Mouse (Mus musculus) kidney, postnatal 14 days (tissue): ENCODE measurements at regions not wholly inside any gene's neighbourhood (a gene's known extent, or its start where the extent isn't known, plus 50 kb on each side); places are given as distances from the start of the nearest gene placed in this dataset.
"Not testable (repeated sequence)": the region's sequence is repeated elsewhere in the genome, so short reads cannot be mapped to it uniquely, and the experiment has no call there.

Experiments
- DNase-seq: peaks from one replicate; pipeline ENCODE4 v3.0.0; 2022; ENCODE audit warnings: mixed read lengths

DNA sequence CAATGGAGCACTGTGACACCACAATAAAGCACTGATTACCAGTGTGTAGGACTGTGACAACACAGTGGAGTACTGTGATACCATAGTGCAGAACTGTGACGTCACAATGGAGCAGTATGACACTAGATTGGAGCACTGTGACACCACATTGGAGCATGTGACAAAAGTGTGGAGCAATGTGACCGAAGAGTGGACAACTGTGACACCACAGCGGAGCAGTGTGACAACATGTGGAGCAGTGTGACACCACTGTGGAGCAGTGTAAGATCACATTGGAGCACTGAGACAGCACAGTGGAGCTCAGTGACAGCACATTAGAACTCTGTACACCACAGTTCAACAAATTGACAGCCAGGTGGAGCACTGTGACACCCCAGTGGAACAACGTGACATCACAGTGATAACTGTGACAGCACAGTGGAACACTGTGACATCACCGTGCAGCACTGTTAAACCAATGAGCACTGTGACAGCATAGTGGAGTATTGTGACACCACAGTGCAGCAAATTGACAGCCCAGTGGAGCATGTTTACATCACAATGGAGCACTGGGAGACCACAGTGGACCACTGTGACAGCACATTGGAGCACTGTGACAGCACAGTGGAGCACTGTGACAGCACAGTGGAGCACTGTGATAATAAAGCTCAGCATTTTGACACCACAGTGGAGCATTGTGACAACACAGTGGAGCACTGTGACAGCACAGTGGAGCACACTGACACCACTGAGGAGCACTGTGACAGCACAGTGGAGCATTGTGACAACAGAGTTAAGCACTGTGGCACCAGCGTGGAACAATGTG, 85.8 kb upstream of the Vmn1r2 start:
- DNase-seq = no peak

DNA sequence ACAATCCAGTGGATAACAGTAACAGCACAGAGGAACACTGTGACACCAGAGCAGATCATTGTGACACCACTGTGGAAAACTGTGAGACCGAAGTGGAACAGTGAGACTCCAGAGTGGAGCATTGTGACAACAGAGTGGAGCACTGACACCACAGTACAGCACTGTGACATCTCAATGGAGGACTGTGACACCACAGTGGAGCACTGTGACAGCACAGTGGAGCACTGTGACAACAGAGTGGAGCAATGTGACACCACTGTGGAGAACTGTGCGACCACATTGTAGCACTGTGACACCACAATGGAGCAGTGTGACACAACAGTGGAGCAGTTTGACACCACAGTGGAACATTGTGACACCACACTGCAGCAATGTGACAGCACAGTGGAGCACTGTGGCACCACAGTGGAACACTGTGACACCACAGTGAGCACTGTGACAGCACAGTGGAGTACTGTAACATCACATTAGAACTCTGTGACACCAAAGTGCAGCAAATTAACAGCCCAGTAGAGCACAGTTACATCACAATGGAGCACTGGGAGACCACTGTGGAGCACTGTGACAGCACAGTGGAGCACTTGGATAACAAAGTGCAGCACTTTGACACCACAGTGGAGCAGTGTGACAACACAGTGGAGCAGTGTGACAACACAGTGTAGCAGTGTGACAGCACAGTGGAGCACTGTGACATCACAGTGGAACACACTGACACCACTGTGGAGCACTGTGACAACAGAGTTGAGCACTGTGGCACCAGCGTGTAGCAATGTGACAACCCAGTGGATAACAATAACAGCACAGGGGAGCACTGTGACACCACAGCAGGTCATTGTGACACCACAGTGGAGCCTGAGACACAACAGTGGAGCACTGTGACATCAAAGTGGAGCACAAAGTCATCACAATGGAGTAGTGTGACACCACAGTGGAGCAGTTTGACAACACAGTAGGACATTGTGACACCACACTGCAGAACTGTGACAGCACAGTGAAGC, 84.9 kb upstream of the Vmn1r2 start:
- DNase-seq = no peak

DNA sequence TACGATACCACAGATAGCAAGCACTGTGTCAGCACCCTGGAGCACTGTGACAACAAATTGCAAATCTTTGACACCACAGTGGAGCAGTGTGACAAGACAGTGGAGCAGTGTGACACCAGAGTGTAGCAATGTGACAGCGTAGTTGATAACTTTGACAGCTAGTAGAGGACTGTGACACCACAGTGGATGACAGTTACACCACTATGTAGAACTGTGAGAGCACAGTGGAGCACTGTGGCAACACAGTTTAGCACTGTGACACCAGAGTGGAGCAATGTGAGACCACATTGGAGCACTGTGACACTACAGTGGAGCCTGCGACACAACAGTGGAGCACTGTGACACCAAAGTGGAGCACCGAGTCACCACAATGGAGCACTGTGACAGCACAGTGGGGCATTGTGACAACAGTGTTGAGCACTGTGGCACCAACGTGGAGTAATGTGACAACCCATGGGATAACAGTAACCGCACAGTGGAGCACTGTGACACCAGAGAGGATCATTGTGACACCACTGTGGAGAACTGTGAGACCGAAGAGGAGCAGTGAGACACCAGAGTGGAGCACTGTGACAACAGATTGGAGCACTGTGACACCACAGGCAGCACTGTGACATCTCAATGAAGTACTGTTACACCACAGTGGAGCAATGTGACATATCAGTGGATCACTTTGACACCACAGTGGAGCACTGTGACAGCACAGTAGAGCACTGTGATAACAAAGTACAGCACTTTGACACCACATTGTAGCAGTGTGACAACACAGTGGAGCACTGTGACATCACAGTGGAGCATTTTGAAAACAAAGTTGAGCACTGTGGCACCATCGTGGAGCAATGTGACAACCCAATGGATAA, 83.7 kb upstream of the Vmn1r2 start:
- DNase-seq = peak; percentile 20

DNA sequence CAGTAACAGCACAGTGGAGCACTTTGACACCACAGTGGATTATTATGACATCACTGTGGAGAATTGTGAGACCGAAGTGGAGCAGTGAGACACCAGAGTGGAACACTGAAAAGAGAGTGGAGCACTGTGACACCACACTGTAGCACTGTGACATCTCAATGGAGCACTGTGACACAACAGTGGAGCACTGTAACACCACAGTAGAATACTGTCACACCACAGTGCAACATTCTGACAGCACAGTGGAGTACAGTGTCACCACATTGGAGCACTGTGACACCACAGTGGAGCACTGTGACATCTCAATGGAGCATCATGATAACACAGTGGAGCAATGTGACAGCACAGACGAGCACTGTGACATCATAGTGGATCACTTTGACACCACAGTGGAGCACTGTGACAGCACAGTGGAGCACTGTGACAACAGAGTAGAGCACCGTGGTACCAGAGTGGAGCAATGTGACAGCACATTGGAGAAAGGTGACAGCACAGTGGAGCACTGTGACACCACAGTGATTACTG, 83.0 kb upstream of the Vmn1r2 start:
- DNase-seq = no peak

DNA sequence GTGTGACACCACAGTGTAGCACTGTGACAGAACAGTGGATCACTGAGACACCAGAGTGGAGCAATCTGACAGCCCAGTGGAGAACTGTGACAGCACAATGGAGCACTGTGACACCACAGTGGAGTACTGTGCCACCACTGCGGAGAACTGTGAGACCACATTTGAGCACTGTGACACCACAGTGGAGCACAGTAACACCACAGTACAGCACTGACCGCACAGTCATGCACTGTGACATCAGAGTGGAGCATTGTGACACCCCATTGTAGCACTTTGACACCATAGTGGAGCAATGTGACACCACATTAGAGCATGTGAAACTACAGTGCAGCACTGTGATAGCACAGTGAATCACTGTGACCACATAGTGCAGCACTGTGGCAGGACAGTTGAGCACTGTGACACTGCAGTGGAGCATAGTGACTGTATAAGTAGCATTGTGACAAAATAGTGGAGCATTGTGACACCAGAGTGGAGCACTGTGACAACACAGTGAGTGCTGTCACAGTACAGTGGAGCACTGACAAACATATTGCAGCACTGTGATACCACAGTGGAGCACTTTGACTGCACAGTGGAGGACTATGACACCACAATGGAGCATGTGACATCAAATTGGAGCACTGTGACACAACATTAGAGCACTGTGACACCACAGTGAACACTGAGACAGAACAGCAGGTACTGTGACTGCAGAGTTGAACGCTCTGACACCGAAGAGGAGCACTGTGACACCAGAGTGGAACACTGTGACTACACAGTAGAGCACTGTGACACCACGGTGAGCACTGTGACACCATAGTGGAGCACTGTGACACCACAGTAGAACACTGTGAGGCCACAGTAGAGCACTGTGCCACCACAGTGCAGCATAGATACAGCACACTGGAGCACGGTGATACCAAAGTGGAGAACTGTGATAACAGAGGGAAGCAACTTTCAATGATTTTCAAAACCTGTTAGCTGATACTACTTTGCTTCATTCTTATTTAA, 81.4 kb upstream of the Vmn1r2 start:
- no peak for DNase-seq

DNA sequence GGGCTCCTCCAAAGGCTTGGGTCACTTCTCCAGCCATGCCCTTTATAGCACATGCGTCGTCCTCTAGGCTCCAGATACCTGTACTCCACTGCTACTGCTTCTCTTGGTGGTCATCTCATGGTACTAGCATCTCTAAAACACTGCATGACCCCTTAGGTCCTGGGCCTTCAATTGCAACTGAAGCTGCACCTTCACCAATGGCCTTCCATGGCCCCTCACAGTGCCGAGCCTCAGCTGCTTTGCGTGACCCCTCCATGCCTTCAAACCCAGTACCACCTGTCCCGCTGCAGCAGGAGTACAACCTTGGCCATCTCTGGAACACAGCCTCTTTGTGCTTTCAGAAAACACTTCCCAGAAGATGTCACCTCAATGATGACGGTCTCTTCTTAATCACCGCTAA, 79.5 kb upstream of the Vmn1r2 start:
- not testable (repeated sequence) for DNase-seq

DNA sequence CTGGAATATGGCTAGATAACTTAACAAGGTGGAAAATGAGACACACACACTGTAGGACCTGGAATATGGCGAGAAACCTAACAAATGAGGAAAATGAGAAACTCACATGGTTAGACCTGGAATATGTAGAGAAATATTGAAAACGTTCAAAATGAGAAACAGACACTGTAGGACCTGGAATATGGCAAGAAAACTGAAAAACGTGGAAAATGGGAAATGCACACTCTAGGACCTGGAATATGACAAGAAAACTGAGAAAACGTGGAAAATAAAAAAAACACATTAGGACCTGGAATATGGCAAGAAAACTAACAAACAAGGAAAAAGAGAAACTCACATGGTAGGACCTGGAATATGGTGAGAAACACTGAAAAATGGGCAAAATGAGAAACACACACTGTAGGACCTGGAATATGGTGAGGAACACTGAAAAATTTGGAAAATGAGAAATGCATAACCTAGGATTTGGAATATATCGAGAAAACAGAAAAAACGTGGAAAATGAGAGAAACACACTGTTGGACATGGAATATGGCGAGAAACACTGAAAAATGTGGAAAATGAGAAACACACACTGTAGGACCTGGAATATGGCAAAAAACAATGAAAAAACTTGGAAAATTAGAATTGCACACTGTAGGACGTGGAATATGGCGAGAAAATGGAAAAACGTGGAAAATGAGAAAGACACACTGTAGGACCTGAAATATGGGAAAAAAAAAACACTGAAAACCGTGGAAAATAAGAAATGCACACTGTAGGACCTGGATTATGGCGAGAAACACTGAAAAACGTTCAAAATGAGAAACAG, 77.3 kb upstream of the Vmn1r2 start:
- peak; percentile 85 for DNase-seq

DNA sequence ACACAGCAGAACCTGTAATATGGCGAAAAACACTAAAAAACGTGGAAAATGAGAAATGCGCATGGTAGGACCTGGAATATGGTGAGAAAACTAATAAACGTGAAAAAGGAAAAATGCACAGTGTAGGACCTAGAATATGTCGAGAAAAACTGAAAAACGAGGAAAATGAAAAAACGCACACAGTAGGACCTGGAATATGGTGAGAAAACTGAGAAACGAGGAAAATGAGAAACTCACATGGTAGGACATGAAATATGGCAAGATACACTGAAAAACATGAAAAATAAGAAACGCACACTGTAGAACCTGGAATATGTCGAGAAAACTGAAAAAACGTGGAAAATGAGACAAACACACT, 76.8 kb upstream of the Vmn1r2 start:
- DNase-seq = no peak

DNA sequence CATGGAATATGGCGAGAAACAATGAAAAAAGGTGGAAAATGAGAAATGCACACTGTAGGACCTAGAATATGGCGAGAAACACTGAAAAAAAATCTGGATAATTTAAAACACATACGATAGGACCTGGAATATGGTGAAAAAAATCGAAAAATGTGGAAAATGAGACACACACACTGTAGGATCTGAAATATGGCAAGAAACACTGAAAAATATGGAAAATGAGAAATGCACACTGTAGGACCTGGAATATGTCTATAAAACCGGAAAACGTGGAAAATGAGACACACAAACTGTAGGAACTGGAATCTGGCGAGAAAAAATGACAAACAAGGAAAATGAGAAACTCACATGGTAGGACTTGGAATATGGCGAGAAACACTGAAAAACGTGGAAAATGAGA, 76.4 kb upstream of the Vmn1r2 start:
- peak; percentile 16 for DNase-seq
